Mouse (Mus musculus): ENCODE measurements at regions not wholly inside any gene's neighbourhood (a gene's known extent, or its start where the extent isn't known, plus 50 kb on each side); places are given as distances from the start of the nearest gene placed in this dataset.

DNA sequence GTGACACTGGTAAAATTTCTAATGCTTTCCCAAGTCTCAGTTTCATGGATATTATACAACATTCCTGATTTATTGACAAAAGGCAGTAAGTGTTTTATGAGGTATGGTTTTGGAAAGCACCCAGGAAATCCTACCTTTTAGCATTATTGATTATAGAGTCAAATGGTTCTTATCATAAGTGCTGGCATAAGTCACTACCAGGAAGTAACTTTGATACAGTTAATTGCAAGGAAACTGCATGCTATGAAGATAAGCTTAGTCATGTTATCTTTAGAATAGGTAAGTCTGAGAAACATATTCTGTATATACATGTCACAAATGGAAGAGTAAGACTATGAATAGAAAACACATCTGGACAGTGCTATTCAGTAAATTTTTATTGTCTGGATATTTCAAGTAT lies 608.4 kb upstream of the Adam34 start:
- Histone ChIP-seq H3K4me2 (replicated peaks) (no peak overlapping the region), H3K27ac (no peak overlapping the region), H3K36me3 (replicated peaks; ENCODE audit: control insufficient read depth, insufficient read depth) (no peaks in the 10 kb centered on the region), H3K9ac (no peak overlapping the region), H3K4me3 (replicated peaks; ENCODE audit: low read length) (no peak overlapping the region), H3K4me1 (replicated peaks; ENCODE audit: control insufficient read depth, insufficient read depth, low read length) (no peaks in the 10 kb centered on the region), H3K9me3 (ENCODE audit: control insufficient read depth, low read length) (no peaks in the 10 kb centered on the region), H3K27me3 (ENCODE audit: control insufficient read depth, insufficient read depth, low read length) (no peaks in the 10 kb centered on the region)
- ATAC-seq (ENCODE audit: low FRiP score) (no peak), DNase-seq (ENCODE audit: low spot score) (no peak)

DNA sequence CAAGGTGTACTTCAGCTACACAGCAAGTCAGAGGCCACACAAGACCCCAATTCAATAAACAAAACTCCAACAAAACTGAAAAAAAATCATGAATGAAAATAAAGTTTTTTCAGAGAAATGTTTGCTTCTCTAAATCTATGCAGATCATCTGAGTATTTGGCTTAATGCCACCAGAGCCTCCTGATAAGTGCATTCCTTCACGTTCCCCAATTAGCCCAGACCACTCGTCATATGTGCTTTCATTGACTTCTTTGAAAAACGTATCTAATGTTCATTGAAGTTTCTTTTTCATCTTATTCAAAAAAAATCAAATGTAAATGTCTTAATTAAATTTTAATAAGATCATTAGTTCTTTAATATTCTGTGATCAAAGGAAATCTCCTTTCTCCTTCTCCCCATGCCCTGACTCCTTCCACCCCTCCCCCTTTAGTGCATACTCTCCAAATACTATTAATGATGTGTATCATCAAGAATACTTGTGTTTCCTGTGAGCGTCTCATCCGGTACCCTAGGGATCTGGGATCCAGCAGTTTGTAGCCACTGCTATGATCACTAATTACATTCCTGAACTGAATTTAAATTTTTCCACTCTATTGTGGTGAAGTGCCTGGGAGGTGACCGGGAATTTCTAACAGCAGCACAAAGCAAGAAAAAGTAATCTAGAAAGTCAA lies 600.8 kb upstream of the Fat1 start:
- DNase-seq (ENCODE audit: low spot score) (peak; percentile 33), ATAC-seq (ENCODE audit: low FRiP score) (peak; percentile 71)
- no peaks in the 10 kb centered on the region for H3K9me3 ChIP-seq (ENCODE audit: control insufficient read depth, low read length)
- no peaks in the 10 kb centered on the region for H3K4me1 ChIP-seq (replicated peaks; ENCODE audit: control insufficient read depth, insufficient read depth, low read length)
- no peaks in the 10 kb centered on the region for H3K36me3 ChIP-seq (replicated peaks; ENCODE audit: control insufficient read depth, insufficient read depth)
- 61% methylated on average over 6 of the region's 6 CpGs for WGBS
- no peak overlapping the region for H3K9ac ChIP-seq
- no peak overlapping the region for H3K4me2 ChIP-seq (replicated peaks)
- H3K27me3 ChIP-seq (ENCODE audit: control insufficient read depth, insufficient read depth, low read length) = no peaks in the 10 kb centered on the region
- peak overlapping the region; percentile 11; the same call in 1 of the 2 replicates for H3K27ac ChIP-seq
- H3K4me3 ChIP-seq (replicated peaks; ENCODE audit: low read length) = no peak overlapping the region

DNA sequence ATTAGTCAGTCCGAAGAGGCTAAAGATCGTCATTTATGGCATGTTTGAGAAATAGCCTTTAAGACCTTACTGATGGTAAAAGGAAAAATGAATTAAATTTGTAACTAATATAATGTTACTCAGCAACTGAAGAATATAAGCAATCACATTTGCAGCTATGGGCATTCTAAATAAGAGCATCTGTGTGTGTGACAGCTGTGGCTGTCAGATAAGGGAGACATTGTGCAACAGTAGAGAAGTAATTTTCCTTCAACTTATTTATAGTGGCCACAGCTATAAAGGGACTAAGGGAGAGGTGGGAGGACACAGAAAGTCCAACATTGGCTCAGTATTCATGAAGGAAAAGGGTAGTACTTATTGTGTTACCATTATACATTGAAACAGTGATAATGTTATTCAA lies 591.8 kb upstream of the Fat1 start:
- ATAC-seq (ENCODE audit: low FRiP score) = no peak
- 85% methylated on average over 2 of the region's 2 CpGs for WGBS
- H3K4me3 ChIP-seq (replicated peaks; ENCODE audit: low read length) = no peak overlapping the region
- no peak overlapping the region for H3K4me2 ChIP-seq (replicated peaks)
- no peak overlapping the region for H3K27ac ChIP-seq
- H3K36me3 ChIP-seq (replicated peaks; ENCODE audit: control insufficient read depth, insufficient read depth) = no peaks in the 10 kb centered on the region
- H3K27me3 ChIP-seq (ENCODE audit: control insufficient read depth, insufficient read depth, low read length) = no peaks in the 10 kb centered on the region
- H3K9me3 ChIP-seq (ENCODE audit: control insufficient read depth, low read length) = no peaks in the 10 kb centered on the region
- H3K4me1 ChIP-seq (replicated peaks; ENCODE audit: control insufficient read depth, insufficient read depth, low read length) = no peaks in the 10 kb centered on the region
- DNase-seq (ENCODE audit: low spot score) = no peak
- H3K9ac ChIP-seq = no peak overlapping the region

DNA sequence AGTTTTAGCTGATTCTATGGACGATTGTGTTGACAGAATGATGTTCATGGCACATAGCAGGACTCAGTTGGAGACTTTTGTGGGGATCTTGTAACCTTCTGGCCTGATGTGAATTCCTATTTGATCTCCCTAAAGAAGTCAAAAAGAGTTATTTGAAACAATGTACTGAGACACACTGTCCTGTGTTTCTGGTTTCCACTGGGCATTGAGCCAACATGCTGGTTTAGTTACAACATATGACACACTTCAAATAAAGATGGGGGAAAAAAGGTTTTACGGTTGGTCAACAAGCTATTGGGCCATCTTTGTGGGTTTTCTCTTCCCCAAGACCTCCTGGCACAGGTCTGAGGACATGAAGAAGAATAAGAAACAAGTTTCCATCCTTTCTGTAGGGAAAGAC lies 591.3 kb upstream of the Fat1 start:
- H3K9me3 ChIP-seq (ENCODE audit: control insufficient read depth, low read length) = no peaks in the 10 kb centered on the region
- no peak overlapping the region for H3K9ac ChIP-seq
- no peak overlapping the region for H3K27ac ChIP-seq
- 52% methylated on average over 2 of the region's 2 CpGs for WGBS
- H3K4me2 ChIP-seq (replicated peaks) = no peak overlapping the region
- ATAC-seq (ENCODE audit: low FRiP score) (no peak), DNase-seq (ENCODE audit: low spot score) (no peak)
- H3K27me3 ChIP-seq (ENCODE audit: control insufficient read depth, insufficient read depth, low read length) = no peaks in the 10 kb centered on the region
- H3K4me1 ChIP-seq (replicated peaks; ENCODE audit: control insufficient read depth, insufficient read depth, low read length) = no peaks in the 10 kb centered on the region
- no peaks in the 10 kb centered on the region for H3K36me3 ChIP-seq (replicated peaks; ENCODE audit: control insufficient read depth, insufficient read depth)
- no peak overlapping the region for H3K4me3 ChIP-seq (replicated peaks; ENCODE audit: low read length)

DNA sequence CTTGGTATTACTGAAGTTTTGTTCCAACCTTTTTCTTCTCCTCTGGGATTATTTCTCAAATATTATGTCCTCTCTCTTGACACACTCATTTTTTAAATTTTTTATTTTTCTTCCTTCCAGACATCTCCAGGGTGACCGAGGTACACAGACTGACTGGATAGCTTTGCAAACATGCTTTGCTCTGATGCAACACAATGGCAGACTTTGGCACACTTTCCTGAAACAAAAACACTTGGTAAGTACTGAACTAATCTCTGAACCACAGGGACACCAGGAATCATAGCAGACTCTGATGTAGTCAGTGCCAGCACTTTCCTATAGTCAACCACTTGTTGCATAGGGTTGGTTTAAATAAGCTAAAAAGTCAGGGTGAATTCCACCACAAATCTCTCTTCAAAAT lies 587.8 kb upstream of the Fat1 start:
- H3K9me3 ChIP-seq (ENCODE audit: control insufficient read depth, low read length) = no peaks in the 10 kb centered on the region
- H3K4me2 ChIP-seq (replicated peaks) = no peak overlapping the region
- H3K27me3 ChIP-seq (ENCODE audit: control insufficient read depth, insufficient read depth, low read length) = no peaks in the 10 kb centered on the region
- 86% methylated on average over 1 of the region's 1 CpGs for WGBS
- DNase-seq (ENCODE audit: low spot score) (no peak), ATAC-seq (ENCODE audit: low FRiP score) (no peak)
- H3K9ac ChIP-seq = no peak overlapping the region
- no peaks in the 10 kb centered on the region for H3K4me1 ChIP-seq (replicated peaks; ENCODE audit: control insufficient read depth, insufficient read depth, low read length)
- no peak overlapping the region for H3K27ac ChIP-seq
- no peaks in the 10 kb centered on the region for H3K36me3 ChIP-seq (replicated peaks; ENCODE audit: control insufficient read depth, insufficient read depth)
- H3K4me3 ChIP-seq (replicated peaks; ENCODE audit: low read length) = no peak overlapping the region

DNA sequence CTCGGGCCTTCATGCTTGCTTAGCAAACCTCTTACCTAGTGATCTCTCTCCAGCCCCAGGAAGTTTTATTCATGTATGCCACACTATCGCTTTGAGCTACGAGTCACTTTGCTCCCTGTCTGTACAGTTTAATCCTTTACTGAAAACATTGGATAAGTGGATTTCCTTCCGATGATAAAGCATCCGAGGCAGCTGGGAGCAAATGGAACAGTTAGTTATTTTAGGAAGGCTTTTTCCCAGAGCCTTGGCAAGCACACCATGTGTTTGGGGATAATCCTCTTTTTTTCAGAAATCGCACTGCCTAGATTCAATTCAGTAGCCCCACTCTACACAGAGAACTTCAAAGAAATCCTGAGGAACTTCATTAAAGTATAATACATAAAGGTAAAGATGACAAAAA lies 561.3 kb upstream of the Fat1 start:
- Histone ChIP-seq H3K27ac (no peak overlapping the region), H3K27me3 (ENCODE audit: control insufficient read depth, insufficient read depth, low read length) (no peaks in the 10 kb centered on the region), H3K9me3 (ENCODE audit: control insufficient read depth, low read length) (no peaks in the 10 kb centered on the region), H3K4me2 (replicated peaks) (no peak overlapping the region), H3K4me3 (replicated peaks; ENCODE audit: low read length) (no peak overlapping the region), H3K9ac (no peak overlapping the region), H3K4me1 (replicated peaks; ENCODE audit: control insufficient read depth, insufficient read depth, low read length) (no peaks in the 10 kb centered on the region), H3K36me3 (replicated peaks; ENCODE audit: control insufficient read depth, insufficient read depth) (no peaks in the 10 kb centered on the region)
- WGBS = 84% methylated on average over 6 of the region's 6 CpGs
- ATAC-seq (ENCODE audit: low FRiP score) (no peak), DNase-seq (ENCODE audit: low spot score) (no peak)

DNA sequence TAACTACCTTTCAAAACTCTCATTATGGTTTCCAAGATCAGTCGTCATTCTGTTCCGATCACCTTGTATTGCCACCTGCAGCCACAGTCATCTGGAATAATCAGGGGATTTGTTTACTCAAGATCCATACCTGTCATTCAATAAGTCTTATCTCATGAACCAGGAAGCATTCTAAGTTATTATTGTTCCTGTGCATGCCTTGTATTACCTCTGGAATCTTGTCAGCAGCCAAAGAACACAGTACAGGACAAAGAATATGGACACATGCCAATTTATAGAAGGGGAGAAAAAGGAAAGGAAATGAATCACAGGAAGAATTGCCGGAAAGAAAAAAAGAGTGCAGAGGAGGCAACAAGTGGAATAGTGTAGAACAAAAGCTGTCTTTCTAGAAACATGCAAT lies 557.5 kb upstream of the Fat1 start:
- H3K4me3 ChIP-seq (replicated peaks; ENCODE audit: low read length) = no peak overlapping the region
- H3K9me3 ChIP-seq (ENCODE audit: control insufficient read depth, low read length) = no peaks in the 10 kb centered on the region
- DNase-seq (ENCODE audit: low spot score) (no peak), ATAC-seq (ENCODE audit: low FRiP score) (no peak)
- H3K4me1 ChIP-seq (replicated peaks; ENCODE audit: control insufficient read depth, insufficient read depth, low read length) = no peaks in the 10 kb centered on the region
- H3K27ac ChIP-seq = no peak overlapping the region
- H3K36me3 ChIP-seq (replicated peaks; ENCODE audit: control insufficient read depth, insufficient read depth) = no peaks in the 10 kb centered on the region
- no peak overlapping the region for H3K4me2 ChIP-seq (replicated peaks)
- 63% methylated on average over 3 of the region's 3 CpGs for WGBS
- no peaks in the 10 kb centered on the region for H3K27me3 ChIP-seq (ENCODE audit: control insufficient read depth, insufficient read depth, low read length)
- no peak overlapping the region for H3K9ac ChIP-seq

DNA sequence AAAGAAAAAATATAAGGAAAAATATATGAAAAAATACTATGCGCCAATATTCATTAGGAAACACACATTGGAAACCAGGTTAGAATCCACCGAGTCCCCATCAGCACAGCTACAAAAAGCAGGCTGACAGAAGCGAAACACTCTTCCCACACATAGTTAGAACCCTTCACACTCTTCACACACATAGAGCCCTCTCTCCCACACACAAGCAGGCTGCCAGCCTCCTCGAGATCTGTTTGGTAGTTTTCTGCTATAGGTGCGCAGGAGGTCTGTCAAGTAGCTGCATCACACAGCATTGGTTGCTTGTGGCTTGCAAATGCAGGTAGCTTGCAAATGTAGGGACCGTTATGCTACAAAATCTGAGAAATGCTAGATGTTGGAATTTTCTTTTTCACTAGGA lies 526.8 kb upstream of the Fat1 start:
- Histone ChIP-seq H3K4me3 (replicated peaks; ENCODE audit: low read length) (no peak overlapping the region), H3K4me2 (replicated peaks) (no peak overlapping the region), H3K4me1 (replicated peaks; ENCODE audit: control insufficient read depth, insufficient read depth, low read length) (no peaks in the 10 kb centered on the region), H3K36me3 (replicated peaks; ENCODE audit: control insufficient read depth, insufficient read depth) (no peaks in the 10 kb centered on the region), H3K27me3 (ENCODE audit: control insufficient read depth, insufficient read depth, low read length) (no peaks in the 10 kb centered on the region), H3K9me3 (ENCODE audit: control insufficient read depth, low read length) (peaks cover 13% of the 10 kb centered on the region; the same call in 1 of the 2 replicates), H3K9ac (no peak overlapping the region), H3K27ac (no peak overlapping the region)
- DNase-seq (ENCODE audit: low spot score) = no peak
- no peak for ATAC-seq (ENCODE audit: low FRiP score)
- whole genome bisulfite sequencing = 94% methylated on average over 6 of the region's 6 CpGs

DNA sequence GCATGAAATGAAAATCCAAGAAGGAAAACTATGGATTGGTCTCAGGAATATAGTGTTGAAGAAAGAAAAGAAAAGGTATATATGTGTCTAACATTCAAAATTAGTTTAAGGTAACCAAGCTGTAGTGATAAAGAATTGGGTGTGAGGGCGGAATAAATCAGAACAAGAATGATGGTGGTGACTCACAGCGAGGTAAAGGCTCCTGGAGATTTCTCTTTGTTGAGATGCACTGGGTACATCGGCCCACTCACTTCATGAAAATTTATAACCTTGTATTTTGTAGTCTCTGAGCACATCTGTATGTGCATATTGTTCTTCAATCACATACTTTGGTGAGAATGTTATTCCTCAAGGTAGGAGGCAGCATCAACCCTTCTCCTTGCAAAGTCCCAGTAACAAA lies 525.0 kb upstream of the Fat1 start:
- no peak for ATAC-seq (ENCODE audit: low FRiP score)
- WGBS = 90% methylated on average over 3 of the region's 3 CpGs

DNA sequence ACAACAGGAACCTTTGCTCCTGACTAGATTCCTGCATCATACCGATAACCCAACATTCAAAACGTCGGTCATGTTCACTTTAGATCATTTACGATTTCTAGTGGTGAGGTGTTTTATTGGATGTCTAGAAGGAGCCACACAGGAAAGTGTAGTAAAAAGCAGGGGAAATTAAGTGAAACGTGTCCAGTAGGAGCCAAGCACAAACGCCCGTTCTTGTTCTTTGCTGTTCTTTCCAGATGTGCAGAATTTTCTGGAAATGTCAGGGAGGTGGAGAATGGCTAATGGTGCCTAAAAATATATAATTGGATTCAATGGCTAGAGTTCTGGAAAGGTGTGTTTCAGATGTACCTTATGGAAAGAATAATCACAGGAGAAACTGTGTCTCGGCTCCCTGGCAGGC lies 517.2 kb upstream of the Fat1 start:
- Histone ChIP-seq H3K9me3 (ENCODE audit: control insufficient read depth, low read length) (no peaks in the 10 kb centered on the region), H3K9ac (no peak overlapping the region), H3K27ac (no peak overlapping the region), H3K4me2 (replicated peaks) (no peak overlapping the region), H3K4me1 (replicated peaks; ENCODE audit: control insufficient read depth, insufficient read depth, low read length) (no peaks in the 10 kb centered on the region), H3K4me3 (replicated peaks; ENCODE audit: low read length) (no peak overlapping the region), H3K27me3 (ENCODE audit: control insufficient read depth, insufficient read depth, low read length) (no peaks in the 10 kb centered on the region), H3K36me3 (replicated peaks; ENCODE audit: control insufficient read depth, insufficient read depth) (no peaks in the 10 kb centered on the region)
- DNase-seq (ENCODE audit: low spot score) = no peak
- ATAC-seq (ENCODE audit: low FRiP score) = no peak
- 95% methylated on average over 8 of the region's 8 CpGs for WGBS

More for the DNA sequence above, 525.0 kb upstream of the Fat1 start:
- Histone ChIP-seq H3K4me3 (replicated peaks; ENCODE audit: low read length) (no peak overlapping the region), H3K4me1 (replicated peaks; ENCODE audit: control insufficient read depth, insufficient read depth, low read length) (no peaks in the 10 kb centered on the region), H3K4me2 (replicated peaks) (no peak overlapping the region), H3K9ac (no peak overlapping the region), H3K36me3 (replicated peaks; ENCODE audit: control insufficient read depth, insufficient read depth) (no peaks in the 10 kb centered on the region), H3K27ac (no peak overlapping the region), H3K27me3 (ENCODE audit: control insufficient read depth, insufficient read depth, low read length) (no peaks in the 10 kb centered on the region), H3K9me3 (ENCODE audit: control insufficient read depth, low read length) (0 out of 2 replicates have a peak, but pooled peaks cover 2% of the 10 kb centered on the region)
- no peak for DNase-seq (ENCODE audit: low spot score)

Data from hindbrain, embryonic 14.5 days (tissue).